11 mouse cellular contexts compared by ENCODE assay signal in the genomic region with DNA sequence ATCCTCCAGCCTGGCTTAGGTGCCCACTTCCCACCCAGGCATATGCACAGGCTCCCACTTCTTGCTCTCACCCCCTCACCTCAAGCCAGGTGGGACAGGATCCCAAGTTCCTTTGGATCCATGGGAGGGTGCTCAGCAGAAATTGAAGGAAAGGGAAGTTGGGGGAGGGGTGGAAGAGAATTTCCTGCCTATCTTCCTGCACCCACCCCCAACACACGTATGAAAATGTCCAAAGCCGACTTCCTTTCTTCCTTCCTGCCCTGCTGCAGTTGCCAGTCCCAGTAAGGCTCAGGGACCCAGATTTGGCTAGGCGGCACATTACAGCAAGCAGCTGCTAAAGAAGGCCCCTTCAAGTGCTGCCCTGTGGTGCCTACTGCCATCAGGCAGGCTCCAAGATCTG. TPM values are rescaled to one million over a fixed set of nuclear protein-coding genes. Genes with fewer than 3 reads are reported as not detected.
DNase-seq lines count a peak whose midpoint lies in the region; ATAC-seq and TF ChIP-seq lines count a peak whose summit lies in the region.
"Had no signal": no experiment of that assay in that cellular context is flagged by ENCODE, and none has a peak within 500 bp of the region (broad histone marks: within the 10 kb centered on the region; RNA-seq: fewer than 3 reads in every experiment).

No protein-coding gene starts in this region.

- no peaks in the 10 kb centered on the region for H3K9me3 ChIP-seq in heart, embryonic 12.5 days (replicated peaks)
- no peaks in the 10 kb centered on the region for H3K9me3 ChIP-seq in kidney, embryonic 16.5 days (ENCODE audit: low read length)
- no peaks in the 10 kb centered on the region for H3K9me3 ChIP-seq in midbrain, embryonic 16.5 days (replicated peaks; ENCODE audit: control insufficient read depth, low read length, poor library complexity, severe bottlenecking)

- H3K27me3 ChIP-seq in heart, embryonic 12.5 days (replicated peaks), result peaks cover 52% of the 10 kb centered on the region
- H3K27me3 ChIP-seq in kidney, embryonic 16.5 days (ENCODE audit: insufficient read depth, low read length), result peaks cover 51% of the 10 kb centered on the region
- no peaks in the 10 kb centered on the region for H3K27me3 ChIP-seq in midbrain, embryonic 16.5 days (ENCODE audit: control insufficient read depth, insufficient read depth, low read depth, low read length)
- no peaks in the 10 kb centered on the region for H3K27me3 ChIP-seq in cerebellum, adult 2 months (ENCODE audit: control insufficient read depth, insufficient read depth, low read length)

- peak overlapping the region; percentile 82 for H3K4me3 ChIP-seq in layer of hippocampus, adult 2 months
- H3K4me3 ChIP-seq in heart, embryonic 12.5 days, result no peak overlapping the region
- H3K4me3 ChIP-seq in kidney, embryonic 16.5 days (ENCODE audit: low read length), result peak overlapping the region; percentile 57; the same call in 1 of the 2 replicates
- H3K4me3 ChIP-seq in midbrain, embryonic 16.5 days (ENCODE audit: low read depth, low read length), result peak overlapping the region; percentile 86
- H3K4me3 ChIP-seq in cerebellum, adult 2 months (replicated peaks; ENCODE audit: insufficient read depth, low read depth, low read length), result no peak overlapping the region

- WGBS in heart, embryonic 12.5 days, result 33% methylated on average over 3 of the region's 3 CpGs
- WGBS in kidney, embryonic 16.5 days, result 31% methylated on average over 3 of the region's 3 CpGs
- WGBS in midbrain, embryonic 16.5 days, result 43% methylated on average over 3 of the region's 3 CpGs
- 23% methylated on average over 3 of the region's 3 CpGs for WGBS in cerebellum, adult 2 months

- peaks cover 20% of the 10 kb centered on the region for H3K4me1 ChIP-seq in heart, embryonic 12.5 days (replicated peaks)
- peaks cover 9% of the 10 kb centered on the region; the same call in 1 of the 2 replicates for H3K4me1 ChIP-seq in kidney, embryonic 16.5 days (ENCODE audit: insufficient read depth, low read length)
- peaks cover 68% of the 10 kb centered on the region for H3K4me1 ChIP-seq in midbrain, embryonic 16.5 days (ENCODE audit: control insufficient read depth, insufficient read depth, low read length)
- H3K4me1 ChIP-seq in cerebellum, adult 2 months (ENCODE audit: control insufficient read depth, insufficient read depth, low read length), result peaks cover 18% of the 10 kb centered on the region

- peak overlapping the region; percentile 98 for H3K4me2 ChIP-seq in heart, embryonic 12.5 days
- peak overlapping the region; percentile 26 for H3K4me2 ChIP-seq in kidney, embryonic 16.5 days (replicated peaks; ENCODE audit: low read depth, low read length)
- peak overlapping the region; percentile 65 for H3K4me2 ChIP-seq in midbrain, embryonic 16.5 days (ENCODE audit: low read length)

- TF ChIP-seq POLR2A in cerebellum, adult 2 months (IDR thresholded peaks at IDR 0.05; ENCODE audit: borderline replicate concordance, insufficient read depth, low read length), result no peak

- no peak overlapping the region for H3K9ac ChIP-seq in heart, embryonic 12.5 days
- H3K9ac ChIP-seq in kidney, embryonic 16.5 days (replicated peaks; ENCODE audit: low read length), result no peak overlapping the region
- H3K9ac ChIP-seq in midbrain, embryonic 16.5 days (ENCODE audit: low read depth, low read length), result peak overlapping the region; percentile 93

- DNase-seq in layer of hippocampus, adult 2 months (ENCODE audit: low spot score in 2 of 2), result no peak
- DNase-seq in layer of hippocampus, adult 9-10 months (ENCODE audit: low spot score), result no peak
- no peak for DNase-seq in urinary bladder, postnatal 25 days (ENCODE audit: low spot score)
- DNase-seq in cerebellum, adult 2 months, result no peak
- DNase-seq in spleen, postnatal 14 days (ENCODE audit: low spot score in 2 of 2), result no peak

- TF ChIP-seq CTCF in layer of hippocampus, adult 2 months (conservative IDR thresholded peaks at IDR 0.05), result no peak
- no peak for TF ChIP-seq CTCF in cerebellum, adult 2 months (IDR thresholded peaks at IDR 0.05; ENCODE audit: borderline replicate concordance, insufficient read depth, low read depth, low read length)

- no peak for ATAC-seq in heart, embryonic 12.5 days (ENCODE audit: insufficient number of reproducible peaks, low FRiP score)
- no peak for ATAC-seq in kidney, embryonic 16.5 days (ENCODE audit: low FRiP score, low TSS enrichment)
- no peak for ATAC-seq in midbrain, embryonic 16.5 days

- no peaks in the 10 kb centered on the region for H3K36me3 ChIP-seq in heart, embryonic 12.5 days
- H3K36me3 ChIP-seq in kidney, embryonic 16.5 days (ENCODE audit: insufficient read depth, low read length), result no peaks in the 10 kb centered on the region
- H3K36me3 ChIP-seq in midbrain, embryonic 16.5 days (ENCODE audit: control insufficient read depth, insufficient read depth, low read length), result no peaks in the 10 kb centered on the region

- H3K27ac ChIP-seq in layer of hippocampus, adult 2 months, result peak overlapping the region; percentile 61; the same call in 1 of the 2 replicates
- H3K27ac ChIP-seq in heart, embryonic 12.5 days (ENCODE audit: poor library complexity, severe bottlenecking), result no peak overlapping the region
- peak overlapping the region; percentile 14; the same call in 1 of the 2 replicates for H3K27ac ChIP-seq in kidney, embryonic 16.5 days (ENCODE audit: low read length)
- H3K27ac ChIP-seq in midbrain, embryonic 16.5 days (ENCODE audit: low read length), result peak overlapping the region; percentile 35; the same call in 1 of the 2 replicates
- H3K27ac ChIP-seq in cerebellum, adult 2 months (ENCODE audit: insufficient read depth, low read length), result no peak overlapping the region

RNA-seq across cellular contexts. Expression of a gene that starts 2.1 kb away (rescaled TPM):
- total RNA-seq in layer of hippocampus, adult 2 months (2021), result 10 to 100 TPM; 82.7 to 85.4 TPM
- polyA plus RNA-seq in heart, embryonic 12.5 days (2016; fragmentation: Nextera tagmentation; extraction: Ambion mirVana), result 0.60 and 0.64 TPM in 2 replicates
- polyA plus RNA-seq in kidney, embryonic 16.5 days (2015; fragmentation: Nextera tagmentation; extraction: Ambion mirVana), result 0.67 and 0.77 TPM in 2 replicates
- 11.9 and 14.3 TPM in 2 replicates for polyA plus RNA-seq in midbrain, embryonic 16.5 days (2015; fragmentation: Nextera tagmentation; extraction: Ambion mirVana)
- 12.8 and 14.5 TPM in 2 replicates for polyA plus RNA-seq in cerebellum, adult 2 months (2012; rRNA removed)
- total RNA-seq: neutrophil, adult 5-6 weeks had no signal

RNA-seq across cellular contexts. Expression of a gene that starts 17.5 kb away (rescaled TPM):
- total RNA-seq in layer of hippocampus, adult 2 months (2021), result 10 to 100 TPM; 10.9 to 12.6 TPM
- polyA plus RNA-seq in heart, embryonic 12.5 days (2016; fragmentation: Nextera tagmentation; extraction: Ambion mirVana), result 23.3 and 24.0 TPM in 2 replicates
- polyA plus RNA-seq in kidney, embryonic 16.5 days (2015; fragmentation: Nextera tagmentation; extraction: Ambion mirVana), result 30.8 and 31.7 TPM in 2 replicates
- polyA plus RNA-seq in midbrain, embryonic 16.5 days (2015; fragmentation: Nextera tagmentation; extraction: Ambion mirVana), result 24.7 and 31.2 TPM in 2 replicates
- 16.3 and 17.6 TPM in 2 replicates for polyA plus RNA-seq in cerebellum, adult 2 months (2012; rRNA removed)

RNA-seq across cellular contexts. Expression of a gene that starts 56.6 kb away (rescaled TPM):
- total RNA-seq in layer of hippocampus, adult 2 months (2021), result 10 to 100 TPM; 15.1 to 15.2 TPM
- 0.83 and 0.96 TPM in 2 replicates for polyA plus RNA-seq in heart, embryonic 12.5 days (2016; fragmentation: Nextera tagmentation; extraction: Ambion mirVana)
- 1.8 TPM in 2 replicates for polyA plus RNA-seq in kidney, embryonic 16.5 days (2015; fragmentation: Nextera tagmentation; extraction: Ambion mirVana)
- 25.4 and 29.9 TPM in 2 replicates for polyA plus RNA-seq in midbrain, embryonic 16.5 days (2015; fragmentation: Nextera tagmentation; extraction: Ambion mirVana)
- 17.3 TPM in 2 replicates for polyA plus RNA-seq in cerebellum, adult 2 months (2012; rRNA removed)

RNA-seq across cellular contexts. Expression of a gene that starts 59.4 kb away (rescaled TPM):
- under 1 TPM; 0.54 to 0.66 TPM for total RNA-seq in layer of hippocampus, adult 2 months (2021)
- polyA plus RNA-seq in heart, embryonic 12.5 days (2016; fragmentation: Nextera tagmentation; extraction: Ambion mirVana), result not detected in 2 replicates
- polyA plus RNA-seq in kidney, embryonic 16.5 days (2015; fragmentation: Nextera tagmentation; extraction: Ambion mirVana), result not detected in 2 replicates
- 0.52 and 0.79 TPM in 2 replicates for polyA plus RNA-seq in midbrain, embryonic 16.5 days (2015; fragmentation: Nextera tagmentation; extraction: Ambion mirVana)
- 2.0 and 2.7 TPM in 2 replicates for polyA plus RNA-seq in cerebellum, adult 2 months (2012; rRNA removed)
- total RNA-seq: CH12.LX; neutrophil, adult 5-6 weeks had no signal
- polyA plus RNA-seq: intestine, embryonic 14.5 days had no signal

Comparison
In these comparisons a context has a peak if more than half of its experiments do, and no peak if none do; other contexts are left out.
1. H3K27ac ChIP-seq: peak in layer of hippocampus, adult 2 months (single experiment), kidney, embryonic 16.5 days (single experiment) and midbrain, embryonic 16.5 days (single experiment); none in heart, embryonic 12.5 days (single experiment) and cerebellum, adult 2 months (single experiment).
2. H3K4me3 ChIP-seq: peak in layer of hippocampus, adult 2 months (single experiment), kidney, embryonic 16.5 days (single experiment) and midbrain, embryonic 16.5 days (single experiment); none in heart, embryonic 12.5 days (single experiment) and cerebellum, adult 2 months (single experiment).
3. H3K4me2 ChIP-seq: peak in every context shown above with its lines; median percentile 98 in heart, embryonic 12.5 days; 65 in midbrain, embryonic 16.5 days; 26 in kidney, embryonic 16.5 days.